Mouse (Mus musculus) heart, adult 2 months (tissue): ENCODE measurements around the gene Pdlim4. TPM values are rescaled to one million over a fixed set of nuclear protein-coding genes. Genes with fewer than 3 reads are reported as not detected.

Experiments
- DNase-seq, 2 experiments: peaks; one replicate each; pipeline ENCODE4 v3.0.0; 2021
- H3K27ac ChIP-seq: fragments of 200-600 bp; 2 replicates; pipeline ENCODE4 v1.8.1; 2022
- H3K27me3 ChIP-seq: fragments of 200-500 bp; 2 replicates; pipeline ENCODE4 v1.6.1; 2012; ENCODE audit warnings: mild to moderate bottlenecking, low read length, inconsistent platforms, mixed read lengths; ENCODE audit not compliant: control insufficient read depth, insufficient read depth
- H3K36me3 ChIP-seq: fragments of 200-500 bp; 2 replicates; pipeline ENCODE4 v1.6.1; 2012; ENCODE audit warnings: low read length, inconsistent platforms; ENCODE audit not compliant: control insufficient read depth, insufficient read depth
- H3K4me1 ChIP-seq: fragments of 200-500 bp; 2 replicates; pipeline ENCODE4 v1.6.1; 2011; ENCODE audit warnings: low read length; ENCODE audit not compliant: control insufficient read depth, insufficient read depth
- H3K4me3 ChIP-seq: fragments of 200-600 bp; 2 replicates; pipeline ENCODE4 v1.8.1; 2022
- H3K79me2 ChIP-seq: fragments of 200-500 bp; replicated peaks from 2 replicates; pipeline ENCODE4 v1.6.1; 2012; ENCODE audit warnings: mild to moderate bottlenecking, inconsistent platforms, low read length, moderate library complexity, mixed read lengths; ENCODE audit not compliant: control insufficient read depth, insufficient read depth
- H3K9ac ChIP-seq: fragments of 200-500 bp; 2 replicates; pipeline ENCODE4 v1.6.1; 2012; ENCODE audit warnings: low read depth, mild to moderate bottlenecking, control low read depth, inconsistent platforms, low read length, mixed read lengths
- CTCF ChIP-seq: fragments of 200-600 bp; IDR thresholded peaks from 2 replicates; pipeline ENCODE4 v1.8.1; 2022; ENCODE audit warnings: antibody characterized with exemption, mild to moderate bottlenecking, moderate library complexity
- EP300 ChIP-seq: fragments of 200-500 bp; IDR thresholded peaks from 2 replicates; pipeline ENCODE4 v1.6.1; 2011; ENCODE audit warnings: low read depth, low read length, control low read depth; ENCODE audit not compliant: insufficient read depth
- POLR2A ChIP-seq: fragments of 200-500 bp; IDR thresholded peaks from 2 replicates; pipeline ENCODE4 v1.6.1; 2011; ENCODE audit warnings: mild to moderate bottlenecking, low read depth, low read length, control low read depth; ENCODE audit not compliant: insufficient read depth
- WGBS: fragments of 180-500 bp; shearing (Covaris S2); methylation state at CpG from one replicate; pipeline ENCODE4 v1.1.7; 2018; 5-methylcytosine and 5-hydroxymethylcytosine counted together
- intact Hi-C: fragments of 180-260 bp; cut with DNase I; formaldehyde crosslinking; loops from one replicate; pipeline ENCODE4 v1.15.1; 2025
- polyA plus RNA-seq: library from polyadenylated mRNA; depleted of rRNA; stranded (reverse); fragments of >200 nt; gene quantifications from 2 replicates; pipeline ENCODE4 v1.2.3, GENCODE M21; 2012
- total RNA-seq, 2 experiments: library from RNA; stranded (reverse); gene quantifications; 2 replicates each; pipeline ENCODE4 v1.2.3; 2021

The Pdlim4 gene
- total and polyA plus RNA-seq, 3 experiments: 30.8 to 57.6 (median 33.8) TPM

DNA sequence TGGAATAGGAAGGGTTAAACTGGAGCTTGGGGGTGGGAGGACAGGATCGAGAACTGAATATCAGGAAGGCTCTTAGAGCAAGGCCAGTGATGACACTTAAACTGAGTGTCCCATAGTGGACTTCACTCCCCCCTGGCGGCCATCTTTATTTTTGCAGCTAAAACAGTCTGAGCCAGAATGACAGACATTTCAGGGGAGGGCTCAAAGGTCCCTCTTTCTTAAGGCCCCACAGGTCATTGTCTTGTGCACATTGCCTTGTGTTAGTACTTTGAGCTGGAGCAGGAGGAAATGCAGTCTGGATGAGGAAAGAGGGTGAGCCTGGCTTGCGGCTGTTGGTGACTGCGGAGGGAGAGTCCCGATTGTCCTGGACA lies 20.1 kb upstream of the Pdlim4 start:
- TF ChIP-seq CTCF (peak; percentile 94), EP300 (peak; percentile 54; the same call in 1 of the 2 replicates), POLR2A (no peak)
- 53% methylated on average over 5 of the region's 5 CpGs for WGBS
- no peaks in the 10 kb centered on the region for H3K27me3 ChIP-seq
- no peak overlapping the region for H3K27ac ChIP-seq
- peak; percentile 76 to 85 for DNase-seq
- no peaks in the 10 kb centered on the region for H3K79me2 ChIP-seq
- no peaks in the 10 kb centered on the region for H3K36me3 ChIP-seq
- intact Hi-C loops: loop anchor here (1.0 to 2.0 kb wide), 3 partner anchors 26 to 87 kb away; no protein-coding TSS in a partner anchor
- no peak overlapping the region for H3K4me3 ChIP-seq
- peaks cover 1% of the 10 kb centered on the region; the same call in 1 of the 2 replicates for H3K4me1 ChIP-seq
- H3K9ac ChIP-seq: no peak overlapping the region

- H3K9ac ChIP-seq: no peak overlapping the region
- peaks cover 1% of the 10 kb centered on the region; the same call in 1 of the 2 replicates for H3K4me1 ChIP-seq
- no peak overlapping the region for H3K27ac ChIP-seq
- no peak overlapping the region for H3K4me3 ChIP-seq
- intact Hi-C loops: loop anchor here (2.0 kb wide), 2 partner anchors 26 to 34 kb away; no protein-coding TSS in a partner anchor
- no peak for DNase-seq
- 76% methylated on average over 7 of the region's 7 CpGs for WGBS
- no peaks in the 10 kb centered on the region for H3K27me3 ChIP-seq
- no peak for TF ChIP-seq CTCF
- no peak for TF ChIP-seq EP300
- no peak for TF ChIP-seq POLR2A
- H3K36me3 ChIP-seq: no peaks in the 10 kb centered on the region
- H3K79me2 ChIP-seq: no peaks in the 10 kb centered on the region
Measured at GRCm38 (mm10) chr11:54088253-54088946, 19.6 kb upstream of the Pdlim4 start.

DNA sequence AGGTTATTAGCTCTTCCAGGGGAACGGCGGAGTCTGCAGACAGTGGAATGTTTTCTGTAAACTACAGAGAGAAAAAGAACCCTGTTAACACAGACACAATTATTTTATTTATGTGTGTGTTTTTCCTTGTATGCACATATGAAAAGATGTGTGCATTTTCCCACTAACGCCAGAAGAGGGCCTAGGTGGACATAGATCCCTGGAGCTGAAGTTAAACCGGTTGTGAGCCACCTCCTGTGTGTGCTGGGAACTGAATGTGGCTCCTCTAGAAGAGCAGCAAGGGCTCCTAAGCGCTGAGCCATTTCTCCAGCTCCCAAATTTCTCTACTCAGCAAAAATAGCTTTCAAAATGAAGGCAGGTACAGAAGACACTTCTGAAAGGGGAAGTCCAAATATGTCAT lies 17.0 kb upstream of the Pdlim4 start:
- H3K9ac ChIP-seq: no peak overlapping the region
- TF ChIP-seq POLR2A (no peak), EP300 (no peak), CTCF (no peak)
- H3K4me3 ChIP-seq: no peak overlapping the region
- H3K4me1 ChIP-seq: no peaks in the 10 kb centered on the region; the same call in 1 of the 2 replicates
- H3K27ac ChIP-seq: no peak overlapping the region
- no peaks in the 10 kb centered on the region for H3K27me3 ChIP-seq
- H3K79me2 ChIP-seq: no peaks in the 10 kb centered on the region
- no peaks in the 10 kb centered on the region for H3K36me3 ChIP-seq
- intact Hi-C loops: loop anchor here (2.0 kb wide), 1 partner anchor 155 kb away; no protein-coding TSS in a partner anchor
- no peak for DNase-seq
- 72% methylated on average over 5 of the region's 5 CpGs for WGBS

GRCm38 (mm10) chr11:54084976-54085375 lies 16.2 kb upstream of the Pdlim4 start:
- H3K36me3 ChIP-seq: no peaks in the 10 kb centered on the region
- 97% methylated on average over 1 of the region's 1 CpGs for WGBS
- TF ChIP-seq EP300: no peak
- TF ChIP-seq CTCF: no peak
- no peak for TF ChIP-seq POLR2A
- no peaks in the 10 kb centered on the region for H3K79me2 ChIP-seq
- DNase-seq: no peak
- H3K4me1 ChIP-seq: no peaks in the 10 kb centered on the region; the same call in 1 of the 2 replicates
- no peak overlapping the region for H3K27ac ChIP-seq
- no peak overlapping the region for H3K9ac ChIP-seq
- intact Hi-C loops: no loop called here
- no peak overlapping the region for H3K4me3 ChIP-seq
- no peaks in the 10 kb centered on the region for H3K27me3 ChIP-seq

- H3K79me2 ChIP-seq: no peaks in the 10 kb centered on the region
- TF ChIP-seq CTCF (no peak), POLR2A (no peak), EP300 (no peak)
- WGBS: 80% methylated on average over 5 of the region's 5 CpGs
- no peak for DNase-seq
- intact Hi-C loops: no loop called here
- H3K4me3 ChIP-seq: no peak overlapping the region
- no peak overlapping the region for H3K27ac ChIP-seq
- H3K9ac ChIP-seq: no peak overlapping the region
- H3K27me3 ChIP-seq: no peaks in the 10 kb centered on the region
- no peaks in the 10 kb centered on the region for H3K4me1 ChIP-seq
- no peaks in the 10 kb centered on the region for H3K36me3 ChIP-seq
Measured at GRCm38 (mm10) chr11:54082725-54083124, 13.9 kb upstream of the Pdlim4 start.

DNA sequence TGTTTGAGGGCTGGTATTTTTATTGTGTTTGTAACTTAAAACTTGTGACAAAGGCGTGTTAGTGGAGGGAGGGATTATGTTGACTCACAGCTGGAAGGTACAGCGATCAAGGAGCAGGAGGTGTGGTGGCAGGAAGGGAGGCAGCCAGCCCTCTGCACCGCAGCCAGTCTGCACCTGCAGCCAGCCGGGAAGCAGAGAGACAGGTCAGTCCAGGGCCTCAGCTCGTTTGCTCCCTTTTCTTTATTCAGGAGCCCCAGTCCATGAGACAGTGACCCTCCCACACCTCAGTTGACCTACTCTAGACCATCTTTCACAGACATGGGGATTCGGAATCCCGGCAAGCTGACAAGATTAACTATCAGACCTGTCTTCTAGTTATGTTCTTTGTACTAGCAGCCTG lies 11.6 kb upstream of the Pdlim4 start:
- peaks cover 2% of the 10 kb centered on the region; the same call in 1 of the 2 replicates for H3K4me1 ChIP-seq
- TF ChIP-seq EP300: no peak
- TF ChIP-seq CTCF: no peak
- no peak for TF ChIP-seq POLR2A
- H3K36me3 ChIP-seq: no peaks in the 10 kb centered on the region
- no peak overlapping the region for H3K9ac ChIP-seq
- no peaks in the 10 kb centered on the region for H3K27me3 ChIP-seq
- 52% methylated on average over 7 of the region's 7 CpGs for WGBS
- H3K27ac ChIP-seq: no peak overlapping the region
- no peak overlapping the region for H3K4me3 ChIP-seq
- no peaks in the 10 kb centered on the region for H3K79me2 ChIP-seq
- intact Hi-C loops: no loop called here
- DNase-seq: no peak
